Mouse (Mus musculus) bone marrow macrophage, adult 2 months (primary cell): Measurements from ENCODE around the gene Nanog.

Experiments
- CTCF ChIP-seq: IDR thresholded peaks from 2 replicates; pipeline ENCODE4 v1.5.1; 2012; ENCODE audit warnings: low read depth, mild to moderate bottlenecking, low read length, moderate library complexity
- POLR2A ChIP-seq: IDR thresholded peaks from 2 replicates; pipeline ENCODE4 v1.6.1; 2012; ENCODE audit warnings: mild to moderate bottlenecking, low read depth, low read length, borderline replicate concordance

GRCm38 (mm10) chr6:122741460-122742227, 34.4 kb downstream of the Nanog start:
- TF ChIP-seq CTCF = no peak
- no peak for TF ChIP-seq POLR2A
